Mouse (Mus musculus) testis, adult 2 months (tissue): Measurements from ENCODE around the gene Pon3.

Experiments
- CTCF ChIP-seq: fragments of 200-500 bp; IDR thresholded peaks from 2 replicates; pipeline ENCODE4 v1.5.1; 2012; ENCODE audit warnings: low read depth, mild to moderate bottlenecking, inconsistent platforms, low read length, moderate library complexity; ENCODE audit not compliant: control insufficient read depth, insufficient read depth, insufficient replicate concordance
- POLR2A ChIP-seq: fragments of 200-500 bp; IDR thresholded peaks from 2 replicates; pipeline ENCODE4 v1.6.1; 2012; ENCODE audit warnings: low read depth, mild to moderate bottlenecking, inconsistent platforms, low read length, moderate library complexity; ENCODE audit not compliant: control insufficient read depth

DNA sequence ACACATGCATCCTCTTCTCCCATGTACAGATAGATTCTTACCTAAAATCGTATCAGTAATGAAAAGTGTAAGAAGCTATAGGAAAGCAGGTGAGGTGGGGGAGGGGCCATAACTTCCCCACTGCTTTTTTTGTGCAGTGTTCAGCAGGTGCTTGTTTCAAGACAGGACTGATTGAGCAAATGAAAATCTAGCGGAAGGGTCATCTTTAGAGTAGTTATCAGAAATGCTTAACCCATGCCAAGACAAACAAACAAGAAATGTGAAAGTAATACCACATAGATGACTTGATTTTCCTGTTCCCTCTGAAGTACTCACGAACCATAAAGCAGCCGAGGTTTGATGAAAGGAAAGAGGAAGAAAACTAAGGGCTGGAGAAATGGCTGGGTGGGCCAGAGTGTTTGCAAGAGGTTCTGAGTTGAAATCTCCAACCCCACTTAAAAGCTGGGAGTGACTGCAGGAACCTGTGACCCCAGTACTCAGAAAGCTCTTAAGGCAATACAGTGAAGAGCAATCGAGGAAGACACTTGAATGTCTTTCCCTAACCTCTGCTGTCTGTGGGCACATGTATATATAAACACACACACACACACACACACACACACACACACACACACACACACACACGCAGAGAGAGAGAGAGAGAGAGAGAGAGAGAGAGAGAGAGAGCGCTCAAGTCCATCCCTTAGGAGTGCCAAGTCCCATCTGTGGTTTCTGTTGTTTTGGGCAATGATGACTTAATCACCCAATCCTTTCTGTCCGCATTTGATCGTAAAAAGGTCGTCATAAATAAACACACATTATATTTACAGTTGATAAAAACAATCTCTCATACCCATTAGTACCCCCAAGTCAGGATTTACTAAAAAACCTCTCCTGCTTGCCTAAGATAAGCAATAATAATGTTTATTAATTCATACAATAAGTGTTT is 6.5 kb upstream of the Pon3 start:
- TF ChIP-seq CTCF (no peak), POLR2A (no peak)
